Mouse (Mus musculus) CH12.LX (cell line): ENCODE data around the gene Msh5. TPM values are rescaled to one million over a fixed set of nuclear protein-coding genes. Genes with fewer than 3 reads are reported as not detected.

ENCODE experiments used
- DNase-seq: peaks from one replicate; pipeline ENCODE4 v3.0.0-alpha.2; 2013; ENCODE audit errors: extremely low read depth
- H3K27ac ChIP-seq: 2 replicates; pipeline ENCODE4 v1.5.1; 2012; ENCODE audit warnings: low read depth, mild to moderate bottlenecking, control low read depth, moderate library complexity; ENCODE audit not compliant: insufficient read depth
- H3K27me3 ChIP-seq: replicated peaks from 2 replicates; pipeline ENCODE3; 2012; ENCODE audit warnings: inconsistent platforms
- H3K36me3 ChIP-seq, 2 experiments: replicated peaks in 1 of 2; 2 replicates each; pipeline versions ENCODE3 to v1.6.1; 2012; ENCODE audit warnings: inconsistent platforms in 1 of 2, low read length in 1 of 2, mild to moderate bottlenecking in 1 of 2, mixed read lengths in 1 of 2, moderate library complexity in 1 of 2; ENCODE audit not compliant: control insufficient read depth in 1 of 2, insufficient read depth in 1 of 2
- H3K4me1 ChIP-seq, 2 experiments: 2 replicates each; pipeline ENCODE4 v1.6.1; 2012; ENCODE audit warnings: inconsistent platforms in 1 of 2, moderate library complexity in 1 of 2; ENCODE audit not compliant: insufficient read depth in 2 of 2, control insufficient read depth in 1 of 2
- H3K4me2 ChIP-seq: 2 replicates; pipeline ENCODE4 v1.6.1; 2012; ENCODE audit warnings: low read depth, mild to moderate bottlenecking, control low read depth; ENCODE audit not compliant: poor library complexity, insufficient read depth, severe bottlenecking
- H3K4me3 ChIP-seq, 3 experiments: fragments of 150-350 bp in 1 of 3; sonication (generic) in 1 of 3; replicated peaks in 1 of 3; 2 replicates each; pipeline versions ENCODE3 to v1.5.1; 2011 to 2012; ENCODE audit warnings: low read depth in 2 of 3, low read length in 2 of 3, mild to moderate bottlenecking in 2 of 3, moderate library complexity in 2 of 3, control low read depth in 1 of 3, improper control_type of control experiment in 1 of 3, inconsistent platforms in 1 of 3, mixed read lengths in 1 of 3; ENCODE audit not compliant: poor library complexity in 1 of 3
- H3K79me2 ChIP-seq: replicated peaks from 2 replicates; pipeline ENCODE4 v1.6.1; 2012; ENCODE audit warnings: mild to moderate bottlenecking, moderate library complexity; ENCODE audit not compliant: control insufficient read depth, poor library complexity, insufficient read depth, severe bottlenecking; ENCODE audit errors: extremely low read depth
- H3K9ac ChIP-seq: 2 replicates; pipeline ENCODE4 v1.6.1; 2012; ENCODE audit warnings: low read depth, mild to moderate bottlenecking, control low read depth, moderate library complexity; ENCODE audit not compliant: insufficient read depth
- H3K9me3 ChIP-seq: replicated peaks from 2 replicates; pipeline ENCODE3; 2012; ENCODE audit warnings: low read length, inconsistent platforms, mixed read lengths
- BHLHE40 ChIP-seq: IDR thresholded peaks from 2 replicates; pipeline ENCODE4 v1.6.1; 2011; ENCODE audit warnings: mild to moderate bottlenecking, low read depth, low read length, improper control_type of control experiment
- CHD2 ChIP-seq: IDR thresholded peaks from 2 replicates; pipeline ENCODE4 v1.6.1; 2011; ENCODE audit warnings: low read length, improper control_type of control experiment
- ELF1 ChIP-seq: IDR thresholded peaks from 2 replicates; pipeline ENCODE4 v1.6.1; 2014; ENCODE audit warnings: low read depth, mild to moderate bottlenecking, inconsistent platforms, low read length, improper control_type of control experiment
- MEF2A ChIP-seq: IDR thresholded peaks from 2 replicates; pipeline ENCODE4 v1.6.1; 2014; ENCODE audit warnings: low read depth, mild to moderate bottlenecking, inconsistent platforms, low read length, improper control_type of control experiment, borderline replicate concordance
- NELFE ChIP-seq: IDR thresholded peaks from 2 replicates; pipeline ENCODE4 v1.6.1; 2011; ENCODE audit warnings: low read depth, low read length, improper control_type of control experiment
- RAD21 ChIP-seq: IDR thresholded peaks from 2 replicates; pipeline ENCODE4 v1.6.1; 2011; ENCODE audit warnings: low read depth, mild to moderate bottlenecking, low read length, improper control_type of control experiment, moderate library complexity
- SMC3 ChIP-seq: IDR thresholded peaks from 2 replicates; pipeline ENCODE4 v1.6.1; 2011; ENCODE audit warnings: low read depth, low read length, improper control_type of control experiment
- TBP ChIP-seq: conservative IDR thresholded peaks from 2 replicates; pipeline ENCODE4 v1.6.1; 2011; ENCODE audit warnings: low read depth, low read length, improper control_type of control experiment
- TCF12 ChIP-seq: IDR thresholded peaks from 2 replicates; pipeline ENCODE4 v1.6.1; 2014; ENCODE audit warnings: low read depth, mild to moderate bottlenecking, inconsistent platforms, low read length, improper control_type of control experiment
- ZNF384 ChIP-seq: IDR thresholded peaks from 2 replicates; pipeline ENCODE4 v1.6.1; 2012; ENCODE audit warnings: low read depth, low read length, improper control_type of control experiment, inconsistent platforms
- dilution Hi-C: fragments of 300-500 bp; cut with MboI; formaldehyde crosslinking; loops from 2 replicates; pipeline ENCODE4 v1.14.3; 2020; ENCODE audit warnings: low sequenced_read_pairs; ENCODE audit not compliant: extremely low pct_unique_long_range_greater_than_20kb, extremely low pct_ligation_motif_present
- in situ Hi-C: fragments of 300-500 bp; cut with MboI; formaldehyde crosslinking; loops from 3 replicates; pipeline ENCODE4 v1.14.3; 2019; ENCODE audit warnings: low sequenced_read_pairs, low pct_ligation_motif_present, low pct_unique_long_range_greater_than_20kb, mixed read lengths
- polyA plus RNA-seq: library from polyadenylated mRNA; unstranded; fragments of >175 nt; gene quantifications from 2 replicates; pipeline ENCODE4 v1.2.1, GENCODE M21; 2012; ENCODE audit warnings: low read depth; ENCODE audit not compliant: insufficient read length
- total RNA-seq, 2 experiments: library from RNA; depleted of rRNA; stranded (reverse); fragments of 300-350 nt in 1 of 2; fragments of >200 nt in 1 of 2; gene quantifications; 2 replicates each; pipeline ENCODE4 v1.2.3; 2012 to 2014

Msh5 gene
- total and polyA plus RNA-seq, 3 experiments: 6.1 to 13.1 (median 10.6) TPM

DNA sequence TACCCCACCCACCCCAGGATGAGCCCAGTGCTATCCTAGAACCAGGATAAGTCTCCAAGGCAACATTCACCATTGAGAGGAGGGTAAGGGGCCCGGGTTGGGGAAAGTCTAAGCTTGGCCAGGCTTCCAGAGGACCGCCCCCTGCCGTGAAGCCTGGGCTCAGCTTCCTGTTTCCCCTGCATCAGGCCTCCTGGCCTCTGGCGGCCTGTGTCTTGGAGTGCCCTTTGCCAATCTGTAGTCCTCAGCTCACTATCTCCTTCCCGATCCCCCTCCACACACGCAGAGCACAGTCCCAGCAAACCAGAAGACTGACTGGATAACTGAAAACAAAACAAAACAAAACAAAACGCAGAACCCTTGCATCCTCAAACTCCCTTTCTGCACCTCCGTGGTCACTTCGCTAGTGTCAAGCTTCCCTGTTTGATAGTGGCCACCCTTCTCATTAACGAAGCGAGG, 3.0 kb upstream of the Msh5 start, which contains the start of gene Clic1:
Gene Clic1 (plus strand): TSS at position 406 of the 456 bp plus-strand sequence.
- peak; percentile 39 for TF ChIP-seq ELF1
- peak; percentile 15; the same call in 1 of the 2 replicates for TF ChIP-seq BHLHE40
- 0 out of 2 replicates have a peak, but pooled peaks have one; percentile 14 for TF ChIP-seq TBP
- peak; percentile 7; the same call in 1 of the 2 replicates for TF ChIP-seq SMC3
- no peak for TF ChIP-seq ZNF384
- no peak; the same call in 1 of the 2 replicates for TF ChIP-seq RAD21
- TF ChIP-seq TCF12: peak; percentile 38; the same call in 1 of the 2 replicates
- TF ChIP-seq NELFE: peak; percentile 18; the same call in 1 of the 2 replicates
- dilution Hi-C loops: no loop called here

DNA sequence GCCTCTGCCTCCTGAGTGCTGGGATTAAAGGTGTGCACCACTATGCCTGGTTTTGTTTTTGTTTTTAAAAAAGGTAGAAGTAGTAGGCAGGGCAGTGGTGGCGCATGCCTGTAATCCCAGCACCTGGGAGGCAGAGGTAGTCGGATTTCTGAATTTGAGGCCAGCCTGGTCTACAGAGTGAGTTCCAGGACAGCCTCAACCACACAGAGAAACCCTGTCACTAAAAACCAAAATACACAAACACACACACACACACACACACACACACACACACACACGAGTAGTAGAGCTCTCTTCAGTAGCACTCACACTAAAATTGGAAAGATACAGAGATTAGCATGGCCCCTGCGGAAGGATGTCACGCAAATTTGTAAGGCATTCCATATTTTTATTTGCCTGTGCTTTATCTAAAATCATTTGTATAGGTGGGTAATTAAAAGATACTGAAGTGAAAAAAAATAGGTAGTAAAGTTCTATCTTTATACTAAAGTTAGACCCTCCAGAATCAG, 2.4 kb upstream of the Msh5 start:
- in situ Hi-C loops (no loop called here), dilution Hi-C loops (no loop called here)
- Histone ChIP-seq H3K4me2 (peak overlapping the region; percentile 59; the same call in 1 of the 2 replicates), H3K4me3 (no peak overlapping the region), H3K27me3 (no peaks in the 10 kb centered on the region), H3K4me1 (peaks cover 6 to 43% of the 10 kb centered on the region in 2 experiments), H3K9ac (peak overlapping the region; percentile 96; the same call in 1 of the 2 replicates), H3K27ac (peak overlapping the region; percentile 68), H3K36me3 (peaks cover 15 to 21% of the 10 kb centered on the region in 2 experiments), H3K79me2 (peaks cover 23% of the 10 kb centered on the region), H3K9me3 (peaks cover 3% of the 10 kb centered on the region)
- TF ChIP-seq CHD2: no peak
- no peak for TF ChIP-seq ZNF384
- no peak for TF ChIP-seq TBP
- no peak for TF ChIP-seq MEF2A
- no peak for TF ChIP-seq BHLHE40
- DNase-seq: no peak

More for the DNA sequence above, 3.0 kb upstream of the Msh5 start, which contains the start of gene Clic1:
- in situ Hi-C loops: no loop called here
- peaks cover 19 to 26% of the 10 kb centered on the region in 2 experiments for H3K36me3 ChIP-seq
- H3K79me2 ChIP-seq: peaks cover 27% of the 10 kb centered on the region
- H3K9ac ChIP-seq: peak within 1 kb of the TSS; percentile 96
- peaks cover 7% of the 10 kb centered on the region for H3K9me3 ChIP-seq
- peak; percentile 56 for DNase-seq
- H3K27ac ChIP-seq: peak within 1 kb of the TSS; percentile 96
- H3K4me2 ChIP-seq: peak within 1 kb of the TSS; percentile 59
- H3K4me3 ChIP-seq: peak within 1 kb of the TSS; percentile 79 to 94 (median 86)
- H3K4me1 ChIP-seq: peaks cover 6 to 40% of the 10 kb centered on the region in 2 experiments
- H3K27me3 ChIP-seq: no peaks in the 10 kb centered on the region
